Mouse (Mus musculus): ENCODE data around the gene Fgf11. TPM values are rescaled to one million over a fixed set of nuclear protein-coding genes. Genes with fewer than 3 reads are reported as not detected.

The Fgf11 gene
- polyA plus RNA-seq, 1 experiment from 2014 or later = 2.9 TPM

DNA sequence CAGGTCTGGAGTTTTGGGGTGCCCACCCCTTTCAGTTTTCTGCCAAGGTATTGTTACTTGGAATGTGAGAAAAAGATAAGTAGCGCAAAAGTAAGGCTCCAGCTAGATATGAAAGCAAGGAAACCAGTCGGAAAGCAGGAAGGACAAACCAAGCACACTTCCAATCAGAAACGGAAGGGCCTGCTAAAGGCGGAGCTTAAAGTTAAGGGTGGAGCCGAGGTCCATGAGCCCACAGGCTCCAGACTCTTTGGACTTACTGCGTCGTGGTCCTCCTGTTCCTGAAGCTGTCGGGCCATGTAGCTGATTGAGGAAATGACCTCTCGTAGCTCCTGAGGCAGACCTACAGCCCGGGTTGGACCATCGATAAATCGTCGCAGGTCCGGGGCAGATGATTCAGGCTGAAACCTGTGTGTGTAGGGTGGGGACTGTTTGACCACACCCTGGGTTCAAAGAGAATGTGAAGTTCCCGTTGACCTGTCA, 16.8 kb downstream of the Fgf11 start:
- H3K4me2 ChIP-seq (ENCODE audit: low read length) = no peak overlapping the region
- WGBS = 54% methylated on average over 15 of the region's 15 CpGs
- DNase-seq (ENCODE audit: low spot score) = no peak

DNA sequence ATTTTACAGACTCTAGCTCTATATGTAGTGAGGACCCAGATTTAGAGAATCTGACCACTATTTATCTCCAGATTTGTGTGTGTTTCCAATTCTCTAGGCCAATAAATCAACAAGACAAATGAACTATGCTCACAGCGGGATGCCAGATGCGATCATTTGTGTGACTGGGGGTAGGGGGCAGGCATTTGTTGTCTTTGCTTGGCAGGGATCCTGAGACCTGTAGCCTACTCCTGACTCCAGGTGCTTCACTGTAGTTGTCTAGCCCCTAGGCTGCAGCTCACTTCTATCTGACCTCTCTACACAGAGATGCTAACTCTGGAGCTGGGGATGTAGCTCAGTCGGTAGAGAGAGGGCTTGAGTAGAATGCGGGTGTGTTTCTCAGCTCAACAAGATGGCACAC, 19.8 kb downstream of the Fgf11 start:
- WGBS = 38% methylated on average over 4 of the region's 4 CpGs
- H3K9me3 ChIP-seq (replicated peaks; ENCODE audit: control insufficient read depth, low read length) = no peaks in the 10 kb centered on the region
- H3K27me3 ChIP-seq (replicated peaks; ENCODE audit: control insufficient read depth, insufficient read depth, low read length) = no peaks in the 10 kb centered on the region
- H3K4me2 ChIP-seq (ENCODE audit: low read length) = no peak overlapping the region
- H3K4me1 ChIP-seq (ENCODE audit: control insufficient read depth, insufficient read depth, low read length) = no peaks in the 10 kb centered on the region
- no peak for ATAC-seq
- no peak for DNase-seq (ENCODE audit: low spot score)
- no peak overlapping the region for H3K4me3 ChIP-seq (ENCODE audit: low read depth, low read length)
- no peak overlapping the region for H3K9ac ChIP-seq (ENCODE audit: low read length)
- H3K36me3 ChIP-seq (ENCODE audit: control insufficient read depth, insufficient read depth, low read length) = no peaks in the 10 kb centered on the region
- no peak overlapping the region for H3K27ac ChIP-seq (ENCODE audit: low read depth, low read length)

More for the DNA sequence above, 16.8 kb downstream of the Fgf11 start:
- no peak for ATAC-seq
- no peak overlapping the region for H3K9ac ChIP-seq (ENCODE audit: low read length)
- H3K4me3 ChIP-seq (ENCODE audit: low read depth, low read length) = no peak overlapping the region
- no peak overlapping the region for H3K27ac ChIP-seq (ENCODE audit: low read depth, low read length)
- no peaks in the 10 kb centered on the region for H3K27me3 ChIP-seq (replicated peaks; ENCODE audit: control insufficient read depth, insufficient read depth, low read length)
- no peaks in the 10 kb centered on the region for H3K36me3 ChIP-seq (ENCODE audit: control insufficient read depth, insufficient read depth, low read length)
- H3K9me3 ChIP-seq (replicated peaks; ENCODE audit: control insufficient read depth, low read length) = no peaks in the 10 kb centered on the region
- no peaks in the 10 kb centered on the region for H3K4me1 ChIP-seq (ENCODE audit: control insufficient read depth, insufficient read depth, low read length)

DNA sequence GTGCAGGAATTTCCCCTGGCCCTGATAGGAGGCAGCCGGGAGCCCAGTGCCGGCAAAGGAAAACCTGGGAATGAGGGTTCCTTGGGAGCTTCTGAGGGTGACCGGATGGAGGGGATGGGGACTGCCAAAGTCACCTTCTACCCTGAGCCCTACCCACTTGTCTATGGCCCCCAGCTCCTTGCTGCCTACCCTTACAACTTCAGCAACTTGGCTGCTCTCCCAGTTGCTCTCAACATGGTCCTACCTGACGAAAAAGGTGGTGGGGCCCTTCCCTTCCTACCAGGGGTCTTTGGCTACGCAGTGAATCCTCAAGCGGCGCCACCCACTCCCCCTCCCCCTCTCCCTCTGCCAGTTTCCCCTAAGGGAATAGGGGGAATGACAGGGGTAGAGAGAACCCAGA, 22.7 kb downstream of the Fgf11 start:
- Histone ChIP-seq H3K4me2 (ENCODE audit: low read length) (no peak overlapping the region), H3K9me3 (replicated peaks; ENCODE audit: control insufficient read depth, low read length) (no peaks in the 10 kb centered on the region), H3K36me3 (ENCODE audit: control insufficient read depth, insufficient read depth, low read length) (0 out of 2 replicates have a peak, but pooled peaks cover 3% of the 10 kb centered on the region), H3K4me3 (ENCODE audit: low read depth, low read length) (no peak overlapping the region), H3K4me1 (ENCODE audit: control insufficient read depth, insufficient read depth, low read length) (no peaks in the 10 kb centered on the region), H3K27me3 (replicated peaks; ENCODE audit: control insufficient read depth, insufficient read depth, low read length) (no peaks in the 10 kb centered on the region), H3K27ac (ENCODE audit: low read depth, low read length) (no peak overlapping the region), H3K9ac (ENCODE audit: low read length) (no peak overlapping the region)
- WGBS = 54% methylated on average over 7 of the region's 7 CpGs
- DNase-seq (ENCODE audit: low spot score) (no peak), ATAC-seq (no peak)

DNA sequence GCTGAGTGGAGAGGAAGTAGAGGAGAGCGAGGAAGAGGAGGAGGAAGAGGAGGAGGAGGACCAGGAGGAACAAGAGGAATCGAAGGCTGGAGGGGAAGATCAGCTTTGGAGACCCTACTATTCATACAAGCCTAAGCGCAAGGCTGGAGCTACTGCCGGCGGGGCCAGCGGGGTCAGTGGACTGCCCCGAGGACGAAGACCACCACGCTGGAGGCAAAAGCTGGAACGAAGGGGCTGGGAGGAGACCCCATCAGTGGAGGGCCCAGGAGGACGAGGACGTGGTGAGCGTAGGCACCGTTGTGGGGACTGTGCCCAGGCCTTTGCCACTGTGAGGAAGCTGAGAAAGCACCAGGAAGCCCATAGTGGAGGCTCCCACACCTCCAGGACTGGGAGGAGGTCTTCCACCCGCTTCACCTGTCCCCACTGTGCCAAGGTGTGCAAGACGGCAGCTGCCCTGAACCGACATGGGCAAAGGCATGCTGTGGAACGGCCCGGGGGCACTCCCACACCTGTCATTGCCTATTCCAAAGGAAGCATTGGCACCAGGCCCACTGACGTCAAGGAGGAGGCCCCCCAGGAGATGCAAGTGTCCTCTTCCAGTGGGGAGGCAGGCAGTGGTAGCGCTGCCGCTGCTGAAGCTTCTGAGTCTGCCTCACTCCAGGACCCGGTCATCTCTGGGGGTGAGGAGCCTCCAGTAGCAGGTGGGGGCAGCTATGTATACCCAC, 23.2 kb downstream of the Fgf11 start:
- Histone ChIP-seq H3K4me1 (ENCODE audit: control insufficient read depth, insufficient read depth, low read length) (no peaks in the 10 kb centered on the region), H3K9ac (ENCODE audit: low read length) (no peak overlapping the region), H3K27ac (ENCODE audit: low read depth, low read length) (no peak overlapping the region), H3K36me3 (ENCODE audit: control insufficient read depth, insufficient read depth, low read length) (0 out of 2 replicates have a peak, but pooled peaks cover 3% of the 10 kb centered on the region), H3K9me3 (replicated peaks; ENCODE audit: control insufficient read depth, low read length) (no peaks in the 10 kb centered on the region), H3K4me3 (ENCODE audit: low read depth, low read length) (no peak overlapping the region), H3K27me3 (replicated peaks; ENCODE audit: control insufficient read depth, insufficient read depth, low read length) (no peaks in the 10 kb centered on the region), H3K4me2 (ENCODE audit: low read length) (no peak overlapping the region)
- ATAC-seq (no peak), DNase-seq (ENCODE audit: low spot score) (no peak)
- WGBS = 62% methylated on average over 23 of the region's 23 CpGs

DNA sequence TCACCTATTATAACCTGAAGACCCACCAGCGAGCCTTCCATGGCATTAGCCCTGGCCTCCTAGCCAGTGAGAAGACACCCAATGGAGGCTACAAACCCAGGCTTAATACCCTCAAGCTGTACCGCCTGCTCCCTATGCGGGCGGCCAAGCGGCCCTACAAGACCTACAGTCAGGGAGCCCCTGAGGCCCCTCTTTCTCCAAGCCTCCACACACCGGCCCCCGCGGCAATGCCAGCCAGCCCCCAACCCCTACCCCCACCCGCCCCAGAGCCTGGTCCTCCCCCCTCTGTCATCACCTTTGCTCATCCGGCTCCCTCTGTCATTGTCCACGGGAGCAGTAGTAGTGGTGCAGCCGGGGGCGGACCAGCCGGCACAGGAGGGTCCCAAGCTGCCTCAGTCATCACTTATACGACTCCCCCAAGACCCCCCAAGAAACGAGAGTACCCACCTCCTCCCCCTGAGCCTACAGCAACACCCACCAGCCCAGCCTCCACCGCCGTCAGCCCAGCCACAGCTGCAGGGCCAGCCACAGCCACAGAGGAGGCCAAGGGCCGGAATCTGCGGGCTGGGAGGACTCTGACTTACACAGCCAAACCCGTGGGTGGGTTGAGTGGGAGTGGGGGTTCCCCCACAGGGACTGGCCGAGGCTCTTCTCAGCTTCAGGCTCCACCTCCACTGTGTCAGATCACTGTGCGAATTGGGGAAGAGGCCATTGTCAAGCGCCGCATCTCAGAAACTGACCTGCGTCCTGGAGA, 24.0 kb downstream of the Fgf11 start:
- Histone ChIP-seq H3K36me3 (ENCODE audit: control insufficient read depth, insufficient read depth, low read length) (0 out of 2 replicates have a peak, but pooled peaks cover 3% of the 10 kb centered on the region), H3K27me3 (replicated peaks; ENCODE audit: control insufficient read depth, insufficient read depth, low read length) (no peaks in the 10 kb centered on the region), H3K27ac (ENCODE audit: low read depth, low read length) (no peak overlapping the region), H3K9ac (ENCODE audit: low read length) (no peak overlapping the region), H3K4me3 (ENCODE audit: low read depth, low read length) (no peak overlapping the region), H3K9me3 (replicated peaks; ENCODE audit: control insufficient read depth, low read length) (no peaks in the 10 kb centered on the region), H3K4me1 (ENCODE audit: control insufficient read depth, insufficient read depth, low read length) (no peaks in the 10 kb centered on the region), H3K4me2 (ENCODE audit: low read length) (no peak overlapping the region)
- ATAC-seq = no peak
- WGBS = 71% methylated on average over 26 of the region's 26 CpGs
- no peak for DNase-seq (ENCODE audit: low spot score)

DNA sequence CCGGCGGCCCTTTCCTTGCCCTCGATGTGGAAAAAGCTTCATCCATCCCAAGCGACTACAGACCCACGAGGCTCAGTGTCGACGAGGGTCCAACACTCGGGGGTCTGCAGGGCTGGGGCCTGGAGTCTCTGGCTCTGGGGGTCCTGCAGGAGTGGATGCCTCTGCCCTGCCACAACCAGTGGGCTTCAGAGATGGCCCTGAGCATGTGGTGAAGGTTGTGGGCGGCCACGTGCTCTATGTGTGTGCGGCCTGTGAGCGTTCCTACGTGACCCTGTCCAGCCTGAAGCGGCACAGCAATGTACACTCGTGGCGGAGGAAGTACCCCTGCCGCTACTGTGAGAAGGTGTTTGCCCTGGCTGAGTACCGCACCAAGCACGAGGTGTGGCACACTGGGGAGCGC, 25.2 kb downstream of the Fgf11 start:
- Histone ChIP-seq H3K9ac (ENCODE audit: low read length) (no peak overlapping the region), H3K9me3 (replicated peaks; ENCODE audit: control insufficient read depth, low read length) (no peaks in the 10 kb centered on the region), H3K4me2 (ENCODE audit: low read length) (no peak overlapping the region), H3K27me3 (replicated peaks; ENCODE audit: control insufficient read depth, insufficient read depth, low read length) (no peaks in the 10 kb centered on the region), H3K36me3 (ENCODE audit: control insufficient read depth, insufficient read depth, low read length) (0 out of 2 replicates have a peak, but pooled peaks cover 3% of the 10 kb centered on the region), H3K27ac (ENCODE audit: low read depth, low read length) (no peak overlapping the region), H3K4me3 (ENCODE audit: low read depth, low read length) (no peak overlapping the region), H3K4me1 (ENCODE audit: control insufficient read depth, insufficient read depth, low read length) (no peaks in the 10 kb centered on the region)
- ATAC-seq (no peak), DNase-seq (ENCODE audit: low spot score) (no peak)
- 85% methylated on average over 20 of the region's 20 CpGs for WGBS

DNA sequence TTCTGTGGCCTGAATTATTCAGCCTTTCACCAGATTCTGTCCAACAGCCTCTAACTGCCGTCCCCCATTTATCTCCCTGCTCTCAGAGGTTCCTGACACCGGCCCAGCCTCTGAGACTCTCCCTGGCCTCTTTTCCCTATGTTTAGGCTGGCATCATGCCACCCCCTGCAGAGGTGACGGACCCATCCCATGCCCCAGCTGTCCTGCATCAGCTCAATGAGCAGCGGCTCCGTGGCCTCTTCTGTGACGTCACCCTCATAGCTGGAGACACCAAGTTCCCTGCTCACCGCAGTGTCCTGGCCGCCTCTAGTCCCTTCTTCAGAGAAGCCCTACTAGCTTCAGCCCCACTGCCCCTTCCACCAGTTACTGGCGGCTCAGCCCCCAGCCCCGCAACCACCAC, 25.9 kb downstream of the Fgf11 start:
- no peak overlapping the region for H3K4me3 ChIP-seq (ENCODE audit: low read depth, low read length)
- ATAC-seq (no peak), DNase-seq (ENCODE audit: low spot score) (no peak)
- whole genome bisulfite sequencing = 76% methylated on average over 10 of the region's 10 CpGs
- no peak overlapping the region for H3K4me2 ChIP-seq (ENCODE audit: low read length)
- H3K27ac ChIP-seq (ENCODE audit: low read depth, low read length) = no peak overlapping the region
- no peaks in the 10 kb centered on the region for H3K9me3 ChIP-seq (replicated peaks; ENCODE audit: control insufficient read depth, low read length)
- H3K9ac ChIP-seq (ENCODE audit: low read length) = no peak overlapping the region
- no peaks in the 10 kb centered on the region for H3K4me1 ChIP-seq (ENCODE audit: control insufficient read depth, insufficient read depth, low read length)
- H3K27me3 ChIP-seq (replicated peaks; ENCODE audit: control insufficient read depth, insufficient read depth, low read length) = no peaks in the 10 kb centered on the region
- H3K36me3 ChIP-seq (ENCODE audit: control insufficient read depth, insufficient read depth, low read length) = 0 out of 2 replicates have a peak, but pooled peaks cover 3% of the 10 kb centered on the region

DNA sequence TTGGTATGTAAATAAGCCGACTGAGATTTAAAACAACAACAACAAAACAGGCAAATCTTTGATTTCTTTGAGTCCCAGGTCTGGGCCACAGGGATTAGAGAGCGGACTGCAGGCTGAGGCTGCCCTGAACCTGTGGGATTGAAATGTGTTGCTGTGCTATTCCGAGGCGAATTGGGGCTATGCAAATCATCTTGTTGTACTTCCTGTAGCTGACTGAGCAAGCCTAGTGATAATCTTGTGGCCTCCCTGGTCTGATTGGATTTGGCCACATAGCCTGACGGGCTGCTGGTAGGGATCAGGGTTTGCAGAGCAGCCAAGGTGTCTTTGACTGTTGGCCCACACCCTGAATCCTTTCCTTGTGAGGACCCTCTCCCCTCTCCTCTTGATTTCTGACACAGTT, 26.7 kb downstream of the Fgf11 start:
- Histone ChIP-seq H3K36me3 (ENCODE audit: control insufficient read depth, insufficient read depth, low read length) (0 out of 2 replicates have a peak, but pooled peaks cover 3% of the 10 kb centered on the region), H3K27me3 (replicated peaks; ENCODE audit: control insufficient read depth, insufficient read depth, low read length) (no peaks in the 10 kb centered on the region), H3K27ac (ENCODE audit: low read depth, low read length) (no peak overlapping the region), H3K9me3 (replicated peaks; ENCODE audit: control insufficient read depth, low read length) (no peaks in the 10 kb centered on the region), H3K9ac (ENCODE audit: low read length) (no peak overlapping the region), H3K4me2 (ENCODE audit: low read length) (no peak overlapping the region), H3K4me3 (ENCODE audit: low read depth, low read length) (no peak overlapping the region), H3K4me1 (ENCODE audit: control insufficient read depth, insufficient read depth, low read length) (no peaks in the 10 kb centered on the region)
- 62% methylated on average over 5 of the region's 5 CpGs for WGBS
- ATAC-seq (no peak), DNase-seq (ENCODE audit: low spot score) (no peak)

DNA sequence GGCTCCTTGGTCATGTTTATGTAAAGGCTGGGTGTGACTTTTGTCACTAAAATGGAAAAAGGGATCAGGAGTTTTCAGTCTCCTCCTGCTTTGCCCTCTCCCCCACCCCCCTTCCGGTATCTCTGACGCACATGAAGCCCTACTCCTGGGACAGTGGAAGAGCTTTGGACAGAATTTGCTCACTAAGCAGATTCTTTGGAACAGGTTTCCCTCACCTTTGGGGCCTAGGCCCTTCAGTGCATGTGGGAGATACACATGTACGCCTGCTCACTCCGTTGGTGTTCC, 34.1 kb downstream of the Fgf11 start:
- Histone ChIP-seq H3K27me3 (replicated peaks; ENCODE audit: control insufficient read depth, insufficient read depth, low read length) (no peaks in the 10 kb centered on the region), H3K4me3 (ENCODE audit: low read depth, low read length) (no peak overlapping the region), H3K9ac (ENCODE audit: low read length) (no peak overlapping the region; the same call in 1 of the 2 replicates), H3K36me3 (ENCODE audit: control insufficient read depth, insufficient read depth, low read length) (no peaks in the 10 kb centered on the region), H3K4me1 (ENCODE audit: control insufficient read depth, insufficient read depth, low read length) (peaks cover 9% of the 10 kb centered on the region; the same call in 1 of the 2 replicates), H3K27ac (ENCODE audit: low read depth, low read length) (no peak overlapping the region), H3K4me2 (ENCODE audit: low read length) (0 out of 2 replicates have a peak overlapping the region, but pooled peaks have one; percentile 52), H3K9me3 (replicated peaks; ENCODE audit: control insufficient read depth, low read length) (no peaks in the 10 kb centered on the region)
- no peak for ATAC-seq
- 70% methylated on average over 4 of the region's 4 CpGs for WGBS
- no peak for DNase-seq (ENCODE audit: low spot score)

Measured in forebrain, embryonic 14.5 days (tissue).